Mouse (Mus musculus) midbrain, postnatal 0 days (tissue): ENCODE results near the gene Cdc40. TPM values are rescaled to one million over a fixed set of nuclear protein-coding genes. Genes with fewer than 3 reads are reported as not detected.

ENCODE experiments used
- ATAC-seq: fragments of 200-750 bp; cut with Nextera tagmentation; 2 replicates; pipeline ENCODE4 v1.8.0; 2017; ENCODE audit warnings: moderate number of reproducible peaks, mild to moderate bottlenecking, moderate TSS enrichment, moderate library complexity; ENCODE audit not compliant: low FRiP score
- DNase-seq: peaks from one replicate; pipeline ENCODE4 v3.0.0-alpha.2; 2015; ENCODE audit warnings: low spot score
- H3K27ac ChIP-seq: fragments of 300-500 bp; sonication (generic); 2 replicates; pipeline ENCODE4 v1.5.1; 2014; ENCODE audit warnings: low read depth, mild to moderate bottlenecking, low read length, mixed read lengths
- H3K27me3 ChIP-seq: fragments of 300-500 bp; sonication (generic); 2 replicates; pipeline ENCODE4 v1.6.1; 2014; ENCODE audit warnings: low read length, control low read depth, mixed read lengths; ENCODE audit not compliant: insufficient read depth
- H3K36me3 ChIP-seq: fragments of 300-500 bp; sonication (generic); 2 replicates; pipeline ENCODE4 v1.6.1; 2014; ENCODE audit warnings: low read length, control low read depth, mixed read lengths; ENCODE audit not compliant: insufficient read depth
- H3K4me1 ChIP-seq: fragments of 300-500 bp; sonication (generic); 2 replicates; pipeline ENCODE4 v1.6.1; 2014; ENCODE audit warnings: mild to moderate bottlenecking, control low read depth, antibody characterized with exemption, low read length, mixed read lengths; ENCODE audit not compliant: insufficient read depth
- H3K4me2 ChIP-seq: fragments of 300-500 bp; sonication (generic); 2 replicates; pipeline ENCODE4 v1.6.1; 2014; ENCODE audit warnings: low read depth, mild to moderate bottlenecking, low read length, mixed read lengths; ENCODE audit not compliant: poor library complexity, severe bottlenecking
- H3K4me3 ChIP-seq: fragments of 300-500 bp; sonication (generic); 2 replicates; pipeline ENCODE4 v1.5.1; 2014; ENCODE audit warnings: low read depth, mild to moderate bottlenecking, low read length, moderate library complexity
- H3K9ac ChIP-seq: fragments of 300-500 bp; sonication (generic); replicated peaks from 2 replicates; pipeline ENCODE4 v1.6.1; 2014; ENCODE audit warnings: mild to moderate bottlenecking, low read length, moderate library complexity, mixed read lengths; ENCODE audit not compliant: poor library complexity, severe bottlenecking
- H3K9me3 ChIP-seq: fragments of 300-500 bp; sonication (generic); 2 replicates; pipeline ENCODE4 v1.6.1; 2016; ENCODE audit warnings: low read length, control low read depth
- CTCF ChIP-seq: IDR thresholded peaks from 2 replicates; pipeline ENCODE4 v1.5.1; 2016; ENCODE audit warnings: antibody characterized with exemption, mild to moderate bottlenecking
- WGBS: fragments of 180-500 bp; shearing (Covaris S2); extraction: QIAGEN DNeasy Blood & Tissue Kit; methylation state at CpG from one replicate; pipeline ENCODE4 v1.1.7; 2014; 5-methylcytosine and 5-hydroxymethylcytosine counted together
- polyA plus RNA-seq: library from polyadenylated mRNA; unstranded; fragments of >200 nt; fragmentation: Nextera tagmentation; extraction: Ambion mirVana; gene quantifications from 2 replicates; pipeline ENCODE4 v1.2.1, GENCODE M21; 2015
- total RNA-seq: library from RNA; depleted of rRNA; stranded (reverse); fragments of >200 nt; gene quantifications from 2 replicates; pipeline ENCODE4 v1.2.3, GENCODE M21; 2014

Gene Cdc40
- total and polyA plus RNA-seq, 2 experiments from 2014 or later = 13.7 to 19.8 TPM

- no peak for ATAC-seq
- Histone ChIP-seq H3K36me3 (no peaks in the 10 kb centered on the region), H3K4me1 (no peaks in the 10 kb centered on the region), H3K9me3 (no peaks in the 10 kb centered on the region), H3K9ac (no peak overlapping the region), H3K27me3 (no peaks in the 10 kb centered on the region), H3K4me3 (no peak overlapping the region), H3K27ac (no peak overlapping the region), H3K4me2 (no peak overlapping the region)
- 23% methylated on average over 2 of the region's 2 CpGs for WGBS
- DNase-seq = no peak
- TF ChIP-seq CTCF = no peak
These were observed 25.5 kb upstream of the Cdc40 start for GRCm38 (mm10) chr10:40908580-40908979.

DNA sequence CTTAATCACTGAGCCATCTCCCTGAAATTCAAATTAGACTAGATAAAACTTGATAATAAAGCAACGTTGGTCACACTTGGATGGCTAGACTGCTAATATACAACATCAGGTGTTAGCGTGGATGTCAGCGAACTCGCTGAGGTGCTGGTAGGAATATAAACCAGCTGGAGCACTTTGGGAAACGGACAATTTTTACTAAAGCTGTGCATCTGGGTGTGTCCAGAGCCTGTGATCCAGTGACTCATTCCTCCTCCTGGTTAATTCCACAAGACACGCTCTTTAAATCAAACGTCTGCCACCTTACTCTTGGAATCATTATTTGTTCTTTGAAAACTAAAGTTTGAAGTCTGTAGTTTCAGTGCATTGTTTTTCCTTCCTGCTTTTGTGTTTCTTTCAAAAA is 23.7 kb upstream of the Cdc40 start:
- no peak overlapping the region for H3K4me2 ChIP-seq
- TF ChIP-seq CTCF = no peak
- H3K27ac ChIP-seq = no peak overlapping the region
- no peak overlapping the region for H3K4me3 ChIP-seq
- H3K27me3 ChIP-seq = no peaks in the 10 kb centered on the region
- no peak overlapping the region for H3K9ac ChIP-seq
- ATAC-seq = no peak
- no peaks in the 10 kb centered on the region for H3K9me3 ChIP-seq
- H3K4me1 ChIP-seq = no peaks in the 10 kb centered on the region
- no peak for DNase-seq
- H3K36me3 ChIP-seq = no peaks in the 10 kb centered on the region
- 72% methylated on average over 7 of the region's 7 CpGs for WGBS

DNA sequence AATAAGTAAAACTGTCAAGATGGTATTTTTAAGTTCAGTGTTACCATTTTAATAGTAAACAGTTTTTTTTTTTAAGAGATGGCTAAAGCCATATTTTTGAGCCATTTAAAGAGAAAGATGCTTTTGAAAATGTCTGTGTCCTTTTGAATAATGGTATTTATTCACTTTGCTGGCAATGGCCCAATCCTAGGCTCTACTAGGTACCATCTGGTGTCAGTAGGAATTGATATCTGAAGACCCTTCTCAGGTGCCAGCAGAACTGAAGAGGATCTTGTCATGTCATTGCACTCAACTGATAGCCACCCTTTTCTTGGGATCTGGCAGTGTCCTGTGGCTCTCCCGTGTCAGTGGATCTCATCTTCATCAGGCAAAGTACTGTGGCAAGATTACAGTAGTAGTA is 23.0 kb upstream of the Cdc40 start:
- ATAC-seq (no peak), DNase-seq (no peak)
- no peak overlapping the region for H3K4me3 ChIP-seq
- no peaks in the 10 kb centered on the region for H3K27me3 ChIP-seq
- no peak overlapping the region for H3K27ac ChIP-seq
- WGBS = 92% methylated on average over 1 of the region's 1 CpGs
- H3K9me3 ChIP-seq = no peaks in the 10 kb centered on the region
- no peak for TF ChIP-seq CTCF
- no peaks in the 10 kb centered on the region for H3K4me1 ChIP-seq
- H3K4me2 ChIP-seq = no peak overlapping the region
- no peak overlapping the region for H3K9ac ChIP-seq
- H3K36me3 ChIP-seq = no peaks in the 10 kb centered on the region

GRCm38 (mm10) chr10:40901786-40902185 is 18.7 kb upstream of the Cdc40 start:
- no peak overlapping the region for H3K9ac ChIP-seq
- no peak overlapping the region for H3K27ac ChIP-seq
- DNase-seq = no peak
- H3K4me2 ChIP-seq = no peak overlapping the region
- H3K36me3 ChIP-seq = no peaks in the 10 kb centered on the region
- H3K4me3 ChIP-seq = no peak overlapping the region
- no peak for ATAC-seq
- H3K9me3 ChIP-seq = no peaks in the 10 kb centered on the region
- no peaks in the 10 kb centered on the region for H3K27me3 ChIP-seq
- H3K4me1 ChIP-seq = no peaks in the 10 kb centered on the region
- WGBS = 62% methylated on average over 4 of the region's 4 CpGs
- no peak for TF ChIP-seq CTCF

- 30% methylated on average over 5 of the region's 5 CpGs for WGBS
- Histone ChIP-seq H3K36me3 (no peaks in the 10 kb centered on the region), H3K4me2 (no peak overlapping the region), H3K4me3 (no peak overlapping the region), H3K27ac (no peak overlapping the region), H3K9ac (no peak overlapping the region), H3K4me1 (no peaks in the 10 kb centered on the region), H3K27me3 (no peaks in the 10 kb centered on the region), H3K9me3 (no peaks in the 10 kb centered on the region)
- ATAC-seq (no peak), DNase-seq (no peak)
- no peak for TF ChIP-seq CTCF
These were observed 13.5 kb upstream of the Cdc40 start for GRCm38 (mm10) chr10:40896656-40897055.

GRCm38 (mm10) chr10:40895765-40896164 is 12.7 kb upstream of the Cdc40 start:
- no peak for ATAC-seq
- H3K4me3 ChIP-seq = no peak overlapping the region
- no peaks in the 10 kb centered on the region for H3K27me3 ChIP-seq
- WGBS = 89% methylated on average over 12 of the region's 12 CpGs
- H3K36me3 ChIP-seq = no peaks in the 10 kb centered on the region
- H3K4me1 ChIP-seq = no peaks in the 10 kb centered on the region
- H3K9me3 ChIP-seq = no peaks in the 10 kb centered on the region
- H3K9ac ChIP-seq = no peak overlapping the region
- H3K4me2 ChIP-seq = no peak overlapping the region
- no peak for TF ChIP-seq CTCF
- DNase-seq = no peak
- H3K27ac ChIP-seq = no peak overlapping the region
